Mouse (Mus musculus) macrophage (primary cell): Measurements from ENCODE around the gene Dmd. TPM values are rescaled to one million over a fixed set of nuclear protein-coding genes. Genes with fewer than 3 reads are reported as not detected.

Experiments used
- H3K27ac ChIP-seq: fragments of 350-480 bp; formaldehyde crosslinking; 2 replicates; pipeline ENCODE4 v1.9.0; 2021
- H3K36me3 ChIP-seq: fragments of 350-480 bp; formaldehyde crosslinking; 2 replicates; pipeline ENCODE4 v1.9.0; 2021; ENCODE audit errors: inconsistent target
- H3K4me3 ChIP-seq: fragments of 350-480 bp; formaldehyde crosslinking; 2 replicates; pipeline ENCODE4 v1.9.0; 2021; ENCODE audit errors: inconsistent target
- H3K79me2 ChIP-seq: fragments of 350-480 bp; formaldehyde crosslinking; 2 replicates; pipeline ENCODE4 v1.9.0; 2021; ENCODE audit errors: inconsistent target
- WGBS: methylation state at CpG from one replicate; pipeline ENCODE4 v1.1.7; 2026; ENCODE audit warnings: inconsistent platforms; ENCODE audit not compliant: missing documents; 5-methylcytosine and 5-hydroxymethylcytosine counted together
- polyA plus RNA-seq: library from polyadenylated mRNA; stranded (reverse); fragments of 250-400 nt; gene quantifications from 3 replicates; pipeline ENCODE4 v1.2.4, GENCODE M21; 2018; ENCODE audit warnings: inconsistent platforms

Gene Dmd
- polyA plus RNA-seq, 1 experiment from 2014 or later: 0.27 TPM

GRCm38 (mm10) chrX:84551995-84552394, 1603.3 kb downstream of the Dmd start:
- 100% methylated on average over 1 of the region's 1 CpGs for WGBS
- H3K79me2 ChIP-seq: no peaks in the 10 kb centered on the region
- no peaks in the 10 kb centered on the region for H3K36me3 ChIP-seq
- H3K4me3 ChIP-seq: no peak overlapping the region
- no peak overlapping the region for H3K27ac ChIP-seq

DNA sequence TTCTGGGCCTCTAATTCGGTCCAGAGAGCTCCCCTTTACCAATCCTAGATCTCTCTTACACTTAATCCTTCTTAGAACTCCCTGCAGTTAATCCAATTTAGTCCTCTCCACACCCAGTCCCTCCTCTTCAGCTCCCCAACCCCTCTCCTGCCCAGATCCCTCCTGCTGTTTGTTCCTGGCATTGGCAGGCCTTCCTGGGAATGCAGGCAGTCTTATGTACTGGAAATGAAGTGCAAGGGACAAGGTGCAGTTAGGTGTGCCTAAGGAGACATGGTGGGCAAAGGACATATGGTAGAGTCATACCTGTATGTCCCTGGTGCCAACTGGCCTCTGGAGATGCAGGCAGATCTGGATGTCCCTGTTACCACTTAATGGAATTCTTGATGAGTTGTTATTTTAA, 1604.8 kb downstream of the Dmd start:
- Histone ChIP-seq H3K79me2 (no peaks in the 10 kb centered on the region), H3K36me3 (no peaks in the 10 kb centered on the region), H3K4me3 (no peak overlapping the region), H3K27ac (no peak overlapping the region)
- 9% methylated on average over 1 of the region's 1 CpGs for WGBS

- H3K79me2 ChIP-seq: no peaks in the 10 kb centered on the region
- H3K36me3 ChIP-seq: no peaks in the 10 kb centered on the region
- no peak overlapping the region for H3K27ac ChIP-seq
- H3K4me3 ChIP-seq: no peak overlapping the region
Observed at GRCm38 (mm10) chrX:84598476-84598875, 1649.8 kb downstream of the Dmd start.

- Histone ChIP-seq H3K4me3 (no peak overlapping the region), H3K79me2 (no peaks in the 10 kb centered on the region), H3K36me3 (no peaks in the 10 kb centered on the region), H3K27ac (no peak overlapping the region)
Observed at GRCm38 (mm10) chrX:84640446-84640845, 1691.8 kb downstream of the Dmd start.

DNA sequence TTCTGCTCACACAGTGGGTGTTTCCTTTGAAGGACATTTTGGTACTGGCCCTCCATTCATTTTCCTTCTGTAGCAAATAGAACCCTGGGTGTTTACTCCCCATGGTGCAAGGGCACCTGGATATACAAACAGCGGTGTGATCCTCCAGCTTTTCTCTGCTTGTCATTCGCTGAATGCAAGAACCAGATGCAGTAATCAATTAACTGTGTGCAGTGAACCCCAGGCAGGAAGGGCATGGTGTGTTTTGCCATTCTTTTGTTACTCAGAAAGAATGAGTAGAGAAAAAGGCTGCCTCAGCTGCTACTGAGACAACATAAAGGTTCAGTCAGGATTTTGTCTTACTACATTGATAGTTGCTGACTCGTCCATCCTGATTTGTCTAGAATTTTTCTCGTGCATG, 1799.0 kb downstream of the Dmd start:
- Histone ChIP-seq H3K36me3 (no peaks in the 10 kb centered on the region), H3K27ac (no peak overlapping the region), H3K4me3 (no peak overlapping the region), H3K79me2 (no peaks in the 10 kb centered on the region)
- WGBS: 54% methylated on average over 4 of the region's 4 CpGs

DNA sequence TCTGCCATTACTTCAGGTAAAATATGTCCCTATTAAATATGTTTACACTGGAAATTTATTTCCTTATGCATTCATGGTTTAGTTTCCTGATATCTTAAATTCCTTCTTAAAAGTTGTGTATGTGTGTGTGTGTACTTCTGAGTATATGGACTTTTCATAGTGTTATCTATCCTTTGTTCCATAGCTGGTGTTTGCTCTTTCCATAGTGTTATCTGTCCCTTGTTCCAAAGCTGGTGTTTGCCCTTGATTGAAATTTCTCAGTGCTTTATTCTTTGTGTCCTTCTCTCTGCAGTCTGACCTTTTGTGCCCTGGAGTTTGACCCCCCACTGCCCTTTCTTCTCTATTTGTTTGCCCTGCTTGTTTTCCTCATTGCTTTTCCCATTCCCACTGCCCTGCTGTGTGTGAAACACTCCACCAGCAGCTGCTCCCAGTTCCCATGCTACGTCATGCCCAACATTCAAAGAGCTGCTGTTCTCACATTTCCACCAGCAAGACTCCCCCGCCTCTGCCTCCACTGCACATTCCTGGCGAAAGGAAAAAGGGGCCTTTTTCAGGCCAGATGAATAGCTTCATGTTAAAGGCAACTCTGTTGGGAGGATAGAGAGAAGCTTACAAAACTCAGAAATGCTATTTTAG, 1911.5 kb downstream of the Dmd start:
- WGBS: 82% methylated on average over 3 of the region's 3 CpGs
- Histone ChIP-seq H3K79me2 (no peaks in the 10 kb centered on the region), H3K27ac (no peak overlapping the region), H3K36me3 (no peaks in the 10 kb centered on the region), H3K4me3 (no peak overlapping the region)

GRCm38 (mm10) chrX:84873090-84873489, 1924.4 kb downstream of the Dmd start:
- H3K4me3 ChIP-seq: no peak overlapping the region
- 80% methylated on average over 4 of the region's 4 CpGs for WGBS
- H3K27ac ChIP-seq: no peak overlapping the region
- H3K79me2 ChIP-seq: no peaks in the 10 kb centered on the region
- H3K36me3 ChIP-seq: no peaks in the 10 kb centered on the region

DNA sequence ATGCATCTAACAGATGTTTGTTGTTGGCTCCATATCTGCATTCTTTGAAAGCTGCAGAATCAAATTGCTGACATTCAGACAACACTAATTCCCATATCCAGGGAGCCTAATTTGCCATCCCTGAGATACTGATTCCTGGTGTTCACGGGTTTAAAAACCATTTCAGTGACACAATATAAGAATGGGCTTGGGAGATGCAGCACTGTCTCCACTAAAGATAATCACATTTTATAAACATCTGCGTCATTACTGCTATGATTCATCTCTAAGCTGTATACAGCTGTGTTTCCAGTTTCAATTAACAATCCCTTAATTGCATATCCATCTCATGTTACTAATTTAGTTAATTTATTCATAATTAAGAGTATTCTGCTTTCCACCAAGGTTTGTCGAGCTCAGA, 1929.5 kb downstream of the Dmd start:
- Histone ChIP-seq H3K36me3 (no peaks in the 10 kb centered on the region), H3K79me2 (no peaks in the 10 kb centered on the region), H3K4me3 (no peak overlapping the region), H3K27ac (no peak overlapping the region)
- 92% methylated on average over 3 of the region's 3 CpGs for WGBS

GRCm38 (mm10) chrX:84932715-84933473, 1984.2 kb downstream of the Dmd start:
- H3K27ac ChIP-seq: no peak overlapping the region
- WGBS: 92% methylated on average over 10 of the region's 10 CpGs
- H3K79me2 ChIP-seq: no peaks in the 10 kb centered on the region
- no peaks in the 10 kb centered on the region for H3K36me3 ChIP-seq
- no peak overlapping the region for H3K4me3 ChIP-seq

- Histone ChIP-seq H3K36me3 (no peaks in the 10 kb centered on the region), H3K27ac (no peak overlapping the region), H3K79me2 (no peaks in the 10 kb centered on the region), H3K4me3 (no peak overlapping the region)
- WGBS: 88% methylated on average over 5 of the region's 5 CpGs
Observed at GRCm38 (mm10) chrX:84960557-84960956, 2011.9 kb downstream of the Dmd start.

DNA sequence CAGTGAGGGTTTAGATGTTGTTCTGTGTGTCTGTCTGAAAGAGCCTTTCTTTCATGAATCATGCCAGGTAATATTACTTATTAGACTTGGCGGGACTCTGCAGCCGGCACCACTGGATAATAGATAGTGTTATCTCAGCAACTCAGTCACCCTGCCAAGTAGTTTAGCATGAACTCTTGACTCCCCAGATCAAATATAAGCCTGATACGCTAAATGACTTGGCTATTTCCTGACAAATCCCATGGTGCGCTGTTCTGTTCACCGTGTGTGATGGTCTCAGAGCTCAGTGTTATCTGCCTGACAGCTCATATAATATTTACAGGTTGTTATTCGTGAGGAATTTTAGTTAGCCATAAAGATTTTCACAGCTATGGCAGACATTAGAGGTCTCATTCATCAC, 2012.3 kb downstream of the Dmd start:
- H3K4me3 ChIP-seq: no peak overlapping the region
- H3K36me3 ChIP-seq: no peaks in the 10 kb centered on the region
- H3K27ac ChIP-seq: no peak overlapping the region
- H3K79me2 ChIP-seq: no peaks in the 10 kb centered on the region
- 90% methylated on average over 6 of the region's 6 CpGs for WGBS

DNA sequence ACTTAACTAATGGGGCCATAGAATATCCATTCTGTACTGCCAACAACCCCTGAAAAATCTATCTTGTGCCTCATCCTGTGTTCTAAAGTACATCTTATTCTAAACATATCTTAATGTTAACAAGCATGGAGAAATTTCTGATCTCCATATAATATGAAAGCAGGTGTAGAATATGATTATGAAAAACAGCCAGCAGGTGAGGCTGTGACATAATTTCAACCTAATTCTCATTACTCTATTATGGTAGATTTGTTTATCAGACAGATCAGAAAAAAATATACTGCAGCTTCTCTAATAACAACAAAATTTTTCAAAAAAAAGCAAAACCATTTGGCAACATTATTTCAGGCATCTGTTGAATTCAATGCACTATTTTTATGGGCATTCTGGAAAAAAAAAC, 2059.6 kb downstream of the Dmd start:
- no peaks in the 10 kb centered on the region for H3K36me3 ChIP-seq
- H3K27ac ChIP-seq: no peak overlapping the region
- H3K4me3 ChIP-seq: no peak overlapping the region
- no peaks in the 10 kb centered on the region for H3K79me2 ChIP-seq

- 32% methylated on average over 8 of the region's 8 CpGs for WGBS
- Histone ChIP-seq H3K36me3 (no peaks in the 10 kb centered on the region), H3K4me3 (no peak overlapping the region), H3K27ac (no peak overlapping the region), H3K79me2 (no peaks in the 10 kb centered on the region)
Observed at GRCm38 (mm10) chrX:85041466-85042058, 2092.9 kb downstream of the Dmd start.

- WGBS: 88% methylated on average over 9 of the region's 9 CpGs
- Histone ChIP-seq H3K79me2 (no peaks in the 10 kb centered on the region), H3K27ac (no peak overlapping the region), H3K4me3 (no peak overlapping the region), H3K36me3 (no peaks in the 10 kb centered on the region)
Observed at GRCm38 (mm10) chrX:85046631-85047030, 2098.0 kb downstream of the Dmd start.
